Mouse (Mus musculus) liver, embryonic 15.5 days (tissue): ENCODE measurements around the gene Emilin2. TPM values are rescaled to one million over a fixed set of nuclear protein-coding genes. Genes with fewer than 3 reads are reported as not detected.

ENCODE experiments used
- ATAC-seq: fragments of 200-750 bp; cut with Nextera tagmentation; 2 replicates; pipeline ENCODE4 v1.8.0; 2017; ENCODE audit warnings: moderate number of reproducible peaks, mild to moderate bottlenecking, moderate library complexity; ENCODE audit not compliant: insufficient read depth
- H3K27ac ChIP-seq: fragments of 300-500 bp; sonication (generic); replicated peaks from 2 replicates; pipeline ENCODE4 v1.5.1; 2015; ENCODE audit warnings: mild to moderate bottlenecking, inconsistent platforms
- H3K27me3 ChIP-seq: fragments of 300-500 bp; sonication (generic); 2 replicates; pipeline ENCODE4 v1.6.1; 2015; ENCODE audit warnings: mild to moderate bottlenecking, inconsistent platforms
- H3K36me3 ChIP-seq: fragments of 300-500 bp; sonication (generic); replicated peaks from 2 replicates; pipeline ENCODE4 v1.6.1; 2015; ENCODE audit warnings: moderate library complexity, mild to moderate bottlenecking, inconsistent platforms
- H3K4me1 ChIP-seq: fragments of 300-500 bp; sonication (generic); replicated peaks from 2 replicates; pipeline ENCODE4 v1.6.1; 2015; ENCODE audit warnings: inconsistent platforms
- H3K4me2 ChIP-seq: fragments of 300-500 bp; sonication (generic); 2 replicates; pipeline ENCODE4 v1.6.1; 2015; ENCODE audit warnings: moderate library complexity, mild to moderate bottlenecking, inconsistent platforms
- H3K4me3 ChIP-seq: fragments of 300-500 bp; sonication (generic); replicated peaks from 2 replicates; pipeline ENCODE4 v1.5.1; 2015; ENCODE audit warnings: mild to moderate bottlenecking, inconsistent platforms
- H3K9ac ChIP-seq: fragments of 300-500 bp; sonication (generic); 2 replicates; pipeline ENCODE4 v1.6.1; 2015; ENCODE audit warnings: moderate library complexity, mild to moderate bottlenecking, inconsistent platforms
- H3K9me3 ChIP-seq: fragments of 300-500 bp; sonication (generic); replicated peaks from 2 replicates; pipeline ENCODE4 v1.6.1; 2016; ENCODE audit warnings: inconsistent platforms
- WGBS: fragments of 180-500 bp; shearing (Covaris S2); methylation state at CpG from one replicate; pipeline ENCODE4 v1.1.7; 2015; ENCODE audit warnings: mixed read lengths; ENCODE audit not compliant: insufficient replicate concordance; 5-methylcytosine and 5-hydroxymethylcytosine counted together
- polyA plus RNA-seq: library from polyadenylated mRNA; unstranded; fragments of >200 nt; fragmentation: Nextera tagmentation; extraction: Ambion mirVana; gene quantifications from 2 replicates; pipeline ENCODE4 v1.2.1, GENCODE M21; 2015

The Emilin2 gene
- polyA plus RNA-seq, 1 experiment from 2014 or later = 23.9 TPM

- peak; percentile 46 for ATAC-seq
- Histone ChIP-seq H3K4me2 (no peak overlapping the region), H3K4me1 (peaks cover 44% of the 10 kb centered on the region), H3K9me3 (no peaks in the 10 kb centered on the region), H3K9ac (no peak overlapping the region), H3K36me3 (peaks cover 94% of the 10 kb centered on the region), H3K27ac (peak overlapping the region; percentile 60), H3K27me3 (no peaks in the 10 kb centered on the region), H3K4me3 (no peak overlapping the region)
- 80% methylated on average over 16 of the region's 16 CpGs for WGBS
These were observed 60.8 kb downstream of the Emilin2 start for GRCm38 (mm10) chr17:71250819-71251600.

- 81% methylated on average over 2 of the region's 2 CpGs for WGBS
- Histone ChIP-seq H3K36me3 (peaks cover 97% of the 10 kb centered on the region), H3K9ac (no peak overlapping the region), H3K27ac (peak overlapping the region; percentile 60), H3K4me1 (peaks cover 36% of the 10 kb centered on the region), H3K27me3 (no peaks in the 10 kb centered on the region), H3K9me3 (no peaks in the 10 kb centered on the region), H3K4me3 (no peak overlapping the region), H3K4me2 (no peak overlapping the region)
- no peak for ATAC-seq
These were observed 61.7 kb downstream of the Emilin2 start for GRCm38 (mm10) chr17:71250046-71250445.

DNA sequence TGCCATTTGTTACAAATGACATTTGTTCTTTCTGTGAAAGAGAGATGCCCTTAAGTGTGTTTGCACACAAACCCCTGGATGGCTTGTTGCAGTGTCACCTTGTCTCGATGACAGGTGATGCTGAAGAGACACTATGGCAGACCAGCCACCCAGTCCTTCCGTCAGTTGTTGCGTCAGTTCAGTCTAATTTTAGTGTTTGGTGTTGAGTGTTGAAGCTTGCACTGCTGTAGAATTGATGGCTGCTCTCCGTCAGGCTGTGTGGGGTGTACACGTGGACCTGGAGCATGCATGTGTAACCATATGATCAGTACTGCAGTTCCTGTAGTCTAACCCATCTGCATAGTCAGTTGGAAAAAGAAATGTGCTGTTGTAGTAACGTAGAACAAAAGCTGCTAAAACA, 62.8 kb downstream of the Emilin2 start:
- Histone ChIP-seq H3K4me2 (no peak overlapping the region), H3K27me3 (no peaks in the 10 kb centered on the region), H3K36me3 (peaks cover 98% of the 10 kb centered on the region), H3K4me1 (peaks cover 25% of the 10 kb centered on the region), H3K9ac (no peak overlapping the region), H3K9me3 (no peaks in the 10 kb centered on the region), H3K4me3 (no peak overlapping the region), H3K27ac (no peak overlapping the region)
- ATAC-seq = no peak
- WGBS = 82% methylated on average over 6 of the region's 6 CpGs

DNA sequence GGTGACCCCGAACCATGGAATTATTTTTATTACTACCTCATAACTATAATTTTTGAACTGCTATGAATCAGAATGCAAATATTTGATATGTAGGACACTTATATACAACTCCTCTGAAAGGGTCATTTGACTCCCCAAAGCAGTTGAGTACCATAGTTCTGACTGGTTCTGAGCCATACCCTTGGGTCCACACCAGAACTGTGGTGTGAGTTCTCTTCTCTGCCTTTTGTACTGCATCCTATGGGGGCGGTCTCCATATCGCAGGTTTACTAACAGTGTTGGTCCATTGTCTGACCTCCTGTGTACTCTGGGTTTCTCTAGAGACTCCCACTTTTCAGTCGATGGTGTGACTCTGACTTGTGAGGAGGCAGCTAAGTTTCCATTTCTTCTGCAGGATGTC, 65.8 kb downstream of the Emilin2 start:
- WGBS = 86% methylated on average over 4 of the region's 4 CpGs
- Histone ChIP-seq H3K9ac (no peak overlapping the region), H3K27ac (no peak overlapping the region), H3K27me3 (no peaks in the 10 kb centered on the region), H3K9me3 (no peaks in the 10 kb centered on the region), H3K4me2 (no peak overlapping the region), H3K4me3 (no peak overlapping the region), H3K4me1 (peaks cover 14% of the 10 kb centered on the region), H3K36me3 (peaks cover 99% of the 10 kb centered on the region)
- no peak for ATAC-seq

- WGBS = 96% methylated on average over 15 of the region's 15 CpGs
- no peak overlapping the region for H3K9ac ChIP-seq
- peaks cover 100% of the 10 kb centered on the region for H3K36me3 ChIP-seq
These were observed 66.6 kb downstream of the Emilin2 start for GRCm38 (mm10) chr17:71245133-71245532.

DNA sequence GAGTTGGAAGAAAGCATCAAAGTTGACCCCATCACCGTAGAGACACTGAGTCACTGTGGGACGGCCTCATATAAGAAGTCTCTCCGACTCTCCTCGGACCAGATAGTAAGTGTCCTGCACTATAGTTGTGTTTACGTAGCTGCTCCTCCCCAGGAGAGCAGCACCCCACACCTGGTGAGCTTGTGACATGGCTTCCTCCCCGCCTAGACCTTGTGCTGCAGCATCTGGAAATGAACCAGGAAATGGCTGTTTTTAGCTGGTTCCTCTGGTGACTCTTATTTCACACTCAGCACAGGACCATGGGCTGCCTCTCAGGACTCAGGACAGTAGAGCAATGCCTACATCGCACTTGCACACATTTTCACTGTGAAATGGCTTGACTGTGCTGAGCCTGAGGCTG, 69.1 kb downstream of the Emilin2 start:
- Histone ChIP-seq H3K9ac (no peak overlapping the region), H3K4me1 (peaks cover 22% of the 10 kb centered on the region), H3K36me3 (peaks cover 98% of the 10 kb centered on the region)

More at GRCm38 (mm10) chr17:71245133-71245532, 66.6 kb downstream of the Emilin2 start:
- Histone ChIP-seq H3K27ac (no peak overlapping the region), H3K4me1 (peaks cover 5% of the 10 kb centered on the region), H3K4me3 (no peak overlapping the region), H3K9me3 (no peaks in the 10 kb centered on the region), H3K27me3 (no peaks in the 10 kb centered on the region), H3K4me2 (no peak overlapping the region)
- no peak for ATAC-seq

GRCm38 (mm10) chr17:71240811-71241210, 71.0 kb downstream of the Emilin2 start:
- no peak for ATAC-seq
- H3K27me3 ChIP-seq = no peaks in the 10 kb centered on the region
- H3K27ac ChIP-seq = peak overlapping the region; percentile 97
- H3K4me1 ChIP-seq = peaks cover 41% of the 10 kb centered on the region
- H3K4me3 ChIP-seq = no peak overlapping the region
- H3K4me2 ChIP-seq = no peak overlapping the region
- peaks cover 91% of the 10 kb centered on the region for H3K36me3 ChIP-seq
- no peaks in the 10 kb centered on the region for H3K9me3 ChIP-seq
- WGBS = 89% methylated on average over 9 of the region's 9 CpGs
- H3K9ac ChIP-seq = no peak overlapping the region

More for the DNA sequence above, 69.1 kb downstream of the Emilin2 start:
- no peak overlapping the region for H3K4me3 ChIP-seq
- no peak for ATAC-seq
- no peaks in the 10 kb centered on the region for H3K9me3 ChIP-seq
- no peak overlapping the region for H3K4me2 ChIP-seq
- WGBS = 90% methylated on average over 7 of the region's 7 CpGs
- H3K27ac ChIP-seq = no peak overlapping the region
- no peaks in the 10 kb centered on the region for H3K27me3 ChIP-seq

DNA sequence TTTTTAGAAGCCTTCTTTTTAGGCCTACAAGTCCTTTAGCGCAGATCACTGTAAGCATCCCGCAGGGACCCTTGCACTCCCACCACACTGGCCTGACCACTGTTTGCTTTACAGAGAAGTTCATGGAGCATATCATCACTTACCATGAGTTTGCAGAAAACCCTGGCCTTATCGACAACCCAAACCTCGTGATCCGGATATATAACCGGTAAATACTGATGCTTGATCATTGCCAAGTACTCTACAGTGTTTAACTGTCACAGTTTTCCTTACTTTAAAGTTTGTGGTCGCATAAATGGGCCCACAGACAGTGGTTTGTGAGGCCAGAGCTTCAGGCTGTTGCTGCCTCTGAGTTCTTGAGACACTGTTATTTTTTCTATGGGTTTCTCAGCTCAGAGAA, 73.3 kb downstream of the Emilin2 start:
- Histone ChIP-seq H3K4me1 (peaks cover 60% of the 10 kb centered on the region), H3K4me2 (peak overlapping the region; percentile 33)

DNA sequence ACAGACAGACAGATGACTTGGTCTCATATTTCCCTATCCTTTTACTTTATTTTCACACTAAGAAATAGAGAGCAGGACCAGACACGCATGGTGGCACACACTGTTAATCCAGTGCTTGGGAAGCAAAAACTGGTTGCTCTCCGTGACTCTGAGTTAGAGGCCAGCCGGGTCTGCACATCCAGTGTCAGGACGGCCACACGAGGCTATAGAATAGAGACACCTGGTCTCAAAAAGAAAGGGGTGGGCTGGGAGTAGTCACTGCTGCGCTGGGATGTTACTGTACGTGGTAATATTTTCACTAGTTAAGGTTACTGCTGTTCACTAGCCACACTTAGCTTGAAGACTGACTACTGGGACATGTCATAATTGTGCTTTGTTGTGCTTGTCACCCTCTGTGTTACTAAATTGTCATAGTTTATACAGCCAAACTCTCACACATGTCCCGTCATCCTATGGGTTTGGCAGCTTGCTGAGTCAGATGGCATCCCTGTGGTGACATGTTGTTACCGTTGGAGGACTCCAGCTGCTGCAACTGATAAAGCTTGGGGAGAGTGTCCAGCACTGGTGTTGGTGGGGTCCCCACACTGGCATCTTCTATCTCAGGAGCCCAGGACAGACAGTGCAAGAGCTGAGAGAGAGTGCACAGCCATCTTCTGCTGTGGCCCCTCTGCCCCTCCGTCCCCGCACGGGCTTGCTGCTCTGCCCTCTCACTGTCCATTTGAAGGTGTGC, 76.4 kb downstream of the Emilin2 start:
- H3K36me3 ChIP-seq = peaks cover 83% of the 10 kb centered on the region

More for the DNA sequence above, 73.3 kb downstream of the Emilin2 start:
- ATAC-seq = peak; percentile 27
- peak overlapping the region; percentile 22; the same call in 1 of the 2 replicates for H3K9ac ChIP-seq
- H3K27ac ChIP-seq = peak overlapping the region; percentile 97
- 29% methylated on average over 7 of the region's 7 CpGs for WGBS
- no peak overlapping the region for H3K4me3 ChIP-seq
- no peaks in the 10 kb centered on the region for H3K27me3 ChIP-seq
- H3K36me3 ChIP-seq = peaks cover 85% of the 10 kb centered on the region
- no peaks in the 10 kb centered on the region for H3K9me3 ChIP-seq

GRCm38 (mm10) chr17:71234041-71234594, 77.7 kb downstream of the Emilin2 start:
- no peaks in the 10 kb centered on the region for H3K9me3 ChIP-seq
- peaks cover 84% of the 10 kb centered on the region for H3K36me3 ChIP-seq
- H3K27me3 ChIP-seq = no peaks in the 10 kb centered on the region
- no peak overlapping the region for H3K4me3 ChIP-seq
- no peak overlapping the region for H3K9ac ChIP-seq
- no peak overlapping the region for H3K4me2 ChIP-seq
- peak overlapping the region; percentile 76 for H3K27ac ChIP-seq
- WGBS = 85% methylated on average over 12 of the region's 12 CpGs
- peaks cover 70% of the 10 kb centered on the region for H3K4me1 ChIP-seq
- no peak for ATAC-seq

More for the DNA sequence above, 76.4 kb downstream of the Emilin2 start:
- H3K4me2 ChIP-seq = peak overlapping the region; percentile 60
- peak overlapping the region; percentile 51 for H3K9ac ChIP-seq
- H3K4me1 ChIP-seq = peaks cover 75% of the 10 kb centered on the region
- peak overlapping the region; percentile 97 for H3K27ac ChIP-seq
- no peaks in the 10 kb centered on the region for H3K27me3 ChIP-seq
- H3K4me3 ChIP-seq = 0 out of 2 replicates have a peak overlapping the region, but pooled peaks have one; percentile 11
- WGBS = 25% methylated on average over 12 of the region's 12 CpGs
- H3K9me3 ChIP-seq = no peaks in the 10 kb centered on the region
- ATAC-seq = peak; percentile 99

GRCm38 (mm10) chr17:71233210-71233609, 78.6 kb downstream of the Emilin2 start:
- peaks cover 83% of the 10 kb centered on the region for H3K36me3 ChIP-seq
- H3K27me3 ChIP-seq = no peaks in the 10 kb centered on the region
- H3K9ac ChIP-seq = no peak overlapping the region
- WGBS = 90% methylated on average over 4 of the region's 4 CpGs
- no peak overlapping the region for H3K4me2 ChIP-seq
- H3K4me3 ChIP-seq = no peak overlapping the region
- peaks cover 61% of the 10 kb centered on the region for H3K4me1 ChIP-seq
- peak overlapping the region; percentile 76 for H3K27ac ChIP-seq
- ATAC-seq = no peak
- H3K9me3 ChIP-seq = no peaks in the 10 kb centered on the region
